Mouse (Mus musculus): ENCODE measurements around the gene Galt.
A peak's percentile ranks its signal among the peaks of the same experiment; 100 is the strongest.
"Not testable (repeated sequence)": the region's sequence is repeated elsewhere in the genome, so short reads cannot be mapped to it uniquely, and the experiment has no call there.

The Galt gene

DNA sequence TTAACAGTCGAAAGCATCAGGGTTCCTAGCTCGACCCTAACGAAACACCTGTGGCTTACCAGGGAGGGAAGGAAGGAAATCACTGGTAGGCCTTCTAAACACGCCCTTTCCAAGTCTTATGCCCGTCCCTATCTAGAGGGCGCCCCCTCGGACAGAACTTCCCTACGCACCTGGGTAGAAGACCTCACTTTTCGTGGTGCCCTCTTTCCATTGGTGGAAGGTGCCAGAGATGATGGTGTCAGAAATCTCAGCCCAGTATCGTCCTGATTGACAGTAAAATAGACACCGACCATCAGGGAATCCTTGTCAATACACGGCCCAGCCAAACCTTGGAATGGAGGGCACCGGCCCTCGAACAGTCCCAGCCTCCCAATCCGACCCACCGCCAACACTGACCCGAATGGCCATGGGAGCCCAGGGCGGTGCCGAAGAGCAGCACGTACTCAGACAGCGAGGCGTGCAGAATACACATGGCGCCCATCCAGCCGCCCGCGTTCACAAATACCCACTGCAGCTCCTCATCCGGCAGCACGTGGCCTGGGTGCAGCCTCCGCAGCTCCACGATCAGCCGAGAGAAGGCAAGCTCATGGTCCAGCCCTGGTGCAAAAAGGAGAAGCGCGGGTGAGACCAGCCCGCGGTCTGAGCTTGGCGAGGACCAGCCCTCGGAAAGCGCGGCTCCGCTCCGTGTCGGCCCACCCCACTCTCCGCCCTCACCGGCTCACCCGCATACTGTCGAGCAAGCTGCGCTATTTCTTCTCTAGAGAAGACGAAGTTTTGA, 14.5 kb upstream of the Galt start:
- peak; percentile 62 for DNase-seq (ENCODE audit: low spot score)

DNA sequence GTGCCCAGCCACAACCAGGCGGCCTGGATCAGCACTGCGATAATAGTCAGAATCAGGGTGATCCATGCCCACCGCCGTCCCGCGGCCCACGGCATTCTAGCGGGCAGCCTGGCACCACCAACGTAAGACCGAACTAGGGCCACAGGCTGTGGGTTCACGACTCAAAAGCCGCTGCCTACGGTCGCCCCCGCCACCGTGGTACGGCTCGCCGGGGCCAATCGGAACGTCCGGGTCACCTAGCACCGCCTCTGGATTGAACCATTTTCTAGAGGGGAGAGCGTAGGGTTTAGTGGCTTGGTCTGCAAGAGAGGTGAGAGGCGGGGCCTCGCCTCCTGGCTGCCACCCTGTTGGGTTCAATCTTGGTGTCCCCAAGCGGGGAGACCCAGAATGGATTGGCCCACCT, 13.9 kb upstream of the Galt start:
- peak; percentile 90 for DNase-seq (ENCODE audit: low spot score)

DNA sequence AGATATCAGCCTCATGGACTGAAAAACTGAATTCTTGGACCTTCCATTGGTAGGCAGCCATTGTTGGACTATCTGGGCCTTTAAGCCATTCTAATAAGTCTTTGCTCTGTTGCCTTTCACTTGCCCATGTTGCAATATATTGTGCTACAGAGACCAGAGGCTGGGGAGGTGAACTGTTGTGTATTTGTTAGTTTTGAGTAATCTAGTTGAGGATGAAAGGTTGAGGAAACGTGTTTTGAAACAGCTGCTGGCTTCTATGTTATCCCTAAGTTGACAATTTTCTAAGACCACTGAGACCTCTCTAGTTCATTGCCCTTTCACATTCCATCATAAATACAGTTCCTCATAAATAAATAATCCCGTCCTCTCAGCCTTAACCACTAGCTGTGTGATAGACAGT, 10.9 kb upstream of the Galt start:
- no peak for DNase-seq (ENCODE audit: low spot score)

DNA sequence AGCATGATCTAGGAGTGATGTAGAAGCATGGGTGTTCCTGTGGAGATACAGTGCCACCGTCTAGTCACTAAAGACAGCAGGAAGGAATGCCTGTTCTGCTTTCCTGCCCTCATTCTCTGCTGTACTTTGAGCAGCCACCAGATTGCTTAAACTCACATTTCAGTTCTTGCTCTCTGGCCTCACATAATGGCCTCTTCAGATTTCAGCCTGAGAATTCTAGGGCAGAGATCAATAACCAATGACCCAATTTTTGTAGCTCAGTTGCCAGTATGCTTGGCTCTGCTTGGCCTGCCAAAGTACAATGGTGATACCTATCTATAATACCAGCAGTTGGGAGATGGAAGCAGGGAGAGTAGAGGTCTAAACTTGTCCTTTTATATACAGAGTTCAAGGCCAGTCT, 10.0 kb upstream of the Galt start:
- no peak for DNase-seq (ENCODE audit: low spot score)

DNA sequence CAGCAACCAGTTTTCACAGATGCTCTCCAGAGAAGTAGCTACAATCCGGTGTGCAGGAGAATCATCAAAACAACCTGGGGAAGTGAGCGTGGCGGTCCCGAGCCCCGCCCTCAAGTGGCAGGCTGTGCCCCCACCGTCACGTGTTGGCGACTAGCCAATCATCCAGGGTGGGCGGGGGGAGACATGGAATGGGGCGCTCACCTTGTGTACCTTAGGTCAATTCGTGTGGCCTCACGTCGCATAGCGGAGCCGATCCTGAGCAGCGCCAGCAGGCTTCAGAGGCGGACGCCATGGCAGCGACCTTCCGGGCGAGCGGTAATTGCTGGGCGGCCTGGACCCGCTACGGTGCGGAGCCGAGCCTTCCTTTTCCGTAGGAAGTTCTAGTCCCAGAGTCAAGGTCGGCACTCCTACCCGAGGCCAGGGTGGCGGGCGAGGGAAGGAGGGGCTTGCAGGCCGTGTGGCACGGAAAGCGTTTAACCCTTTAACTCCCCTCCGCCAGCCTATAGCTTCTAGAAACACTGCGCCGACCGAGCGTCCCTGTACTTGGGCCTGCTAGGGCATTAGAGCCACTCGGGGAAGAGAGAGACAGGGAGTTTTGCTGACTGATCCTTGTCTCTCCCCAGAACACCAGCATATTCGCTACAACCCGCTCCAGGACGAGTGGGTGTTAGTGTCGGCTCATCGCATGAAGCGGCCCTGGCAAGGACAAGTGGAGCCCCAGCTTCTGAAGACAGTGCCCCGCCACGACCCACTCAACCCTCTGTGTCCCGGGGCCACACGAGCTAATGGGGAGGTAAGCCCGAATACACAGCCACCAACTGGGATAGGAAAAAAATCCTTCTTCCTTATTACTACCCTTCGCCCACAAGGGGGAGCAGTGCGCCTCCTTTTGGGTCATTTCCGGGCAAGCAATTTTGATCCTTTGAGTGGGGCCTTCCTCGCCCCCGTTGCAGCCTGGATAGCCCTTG, 594 bp downstream of the Galt start, which contains the start of gene Sigmar1:
TSS of gene Sigmar1 (minus strand) at position 820 of the 968 bp plus-strand sequence.
- peak; percentile 84 for DNase-seq (ENCODE audit: low spot score)

DNA sequence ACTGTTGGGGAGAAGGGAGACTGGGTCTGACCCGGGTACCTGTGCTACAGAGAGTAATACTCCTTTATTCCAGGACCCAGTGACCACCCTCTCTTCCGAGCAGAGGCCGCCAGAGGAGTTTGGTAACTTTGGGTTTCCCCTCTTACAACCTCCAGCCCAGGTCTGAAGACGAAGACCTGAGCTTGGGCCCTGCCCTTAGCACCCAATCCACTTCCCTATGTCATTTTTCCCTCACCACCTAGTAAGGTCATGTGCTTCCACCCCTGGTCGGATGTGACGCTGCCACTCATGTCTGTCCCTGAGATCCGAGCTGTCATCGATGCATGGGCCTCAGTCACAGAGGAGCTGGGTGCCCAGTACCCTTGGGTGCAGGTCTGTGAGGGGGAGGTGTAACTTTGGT, 1.4 kb downstream of the Galt start:
- no peak for DNase-seq (ENCODE audit: low spot score)

DNA sequence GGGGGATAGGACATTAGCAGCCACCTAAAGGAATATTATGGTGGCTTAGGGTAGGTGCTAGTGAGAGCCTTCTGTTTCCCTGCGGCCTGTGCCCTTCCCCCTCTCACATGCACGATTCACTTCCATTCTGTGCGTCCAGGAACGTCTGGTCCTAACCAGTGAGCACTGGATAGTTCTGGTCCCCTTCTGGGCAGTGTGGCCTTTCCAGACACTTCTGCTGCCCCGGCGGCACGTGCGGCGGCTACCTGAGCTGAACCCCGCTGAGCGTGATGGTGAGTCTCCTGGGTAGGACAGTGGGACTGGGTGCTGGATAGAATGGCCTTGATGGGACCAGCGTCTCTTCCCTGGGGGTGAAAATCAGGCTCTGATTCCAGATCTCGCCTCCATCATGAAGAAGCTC, 2.3 kb downstream of the Galt start:
- DNase-seq (ENCODE audit: low spot score) = no peak

DNA sequence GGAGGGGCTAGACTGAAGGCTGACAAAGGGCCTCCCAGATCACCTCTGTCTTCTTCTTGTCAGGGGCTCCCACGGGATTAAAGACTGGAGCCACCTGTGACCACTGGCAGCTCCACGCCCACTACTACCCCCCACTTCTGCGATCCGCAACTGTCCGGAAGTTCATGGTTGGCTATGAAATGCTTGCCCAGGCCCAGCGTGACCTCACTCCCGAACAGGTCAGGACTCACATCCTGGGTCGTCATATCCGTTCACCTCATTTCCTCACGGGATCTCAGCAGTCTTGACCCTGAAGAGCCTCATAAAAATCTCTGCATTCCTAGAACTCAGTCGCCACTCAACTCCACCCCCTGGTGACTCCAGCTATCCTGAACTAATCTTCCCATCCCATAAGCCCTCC, 3.0 kb downstream of the Galt start:
- DNase-seq (ENCODE audit: low spot score) = no peak

DNA sequence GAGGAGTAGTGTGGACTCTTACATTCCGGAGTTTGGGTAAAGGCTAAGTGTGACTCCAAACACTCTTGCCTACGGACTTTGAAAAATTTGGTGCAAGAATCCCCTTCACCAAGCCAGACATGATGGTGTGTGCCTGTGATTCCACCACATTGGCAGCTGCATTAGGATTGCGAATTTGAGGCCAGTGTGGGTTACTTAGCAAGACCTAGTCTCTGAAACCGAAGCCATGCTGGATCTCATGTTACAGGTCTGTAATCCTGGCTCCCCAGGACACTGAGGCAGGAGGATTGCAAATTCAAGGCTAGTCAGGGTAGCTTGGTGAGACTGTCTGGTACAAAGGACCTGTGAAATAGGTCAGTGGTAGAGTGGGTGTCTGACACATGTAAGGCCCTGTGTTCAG, 3.7 kb downstream of the Galt start:
- no peak for DNase-seq (ENCODE audit: low spot score)

DNA sequence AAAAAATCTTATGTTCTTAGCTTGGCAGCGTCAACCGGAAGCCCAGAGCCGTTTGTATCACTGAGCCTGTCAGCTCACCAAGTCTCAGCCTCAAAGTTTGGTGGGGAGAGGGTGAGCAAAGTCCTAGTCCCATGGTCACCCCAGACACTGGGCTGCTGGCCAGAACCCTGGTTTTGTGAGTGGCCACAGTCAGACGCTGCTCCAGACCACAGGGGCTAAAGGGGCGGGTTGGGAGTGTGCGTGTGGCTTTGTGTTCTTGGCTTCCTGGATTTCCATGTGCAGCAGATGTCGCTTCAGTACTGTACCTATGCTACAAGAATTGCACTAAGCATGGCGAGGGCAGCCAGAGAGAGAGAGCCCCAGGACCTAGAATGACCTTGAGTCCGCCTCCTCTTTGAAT, 4.2 kb downstream of the Galt start:
- no peak for DNase-seq (ENCODE audit: low spot score)

DNA sequence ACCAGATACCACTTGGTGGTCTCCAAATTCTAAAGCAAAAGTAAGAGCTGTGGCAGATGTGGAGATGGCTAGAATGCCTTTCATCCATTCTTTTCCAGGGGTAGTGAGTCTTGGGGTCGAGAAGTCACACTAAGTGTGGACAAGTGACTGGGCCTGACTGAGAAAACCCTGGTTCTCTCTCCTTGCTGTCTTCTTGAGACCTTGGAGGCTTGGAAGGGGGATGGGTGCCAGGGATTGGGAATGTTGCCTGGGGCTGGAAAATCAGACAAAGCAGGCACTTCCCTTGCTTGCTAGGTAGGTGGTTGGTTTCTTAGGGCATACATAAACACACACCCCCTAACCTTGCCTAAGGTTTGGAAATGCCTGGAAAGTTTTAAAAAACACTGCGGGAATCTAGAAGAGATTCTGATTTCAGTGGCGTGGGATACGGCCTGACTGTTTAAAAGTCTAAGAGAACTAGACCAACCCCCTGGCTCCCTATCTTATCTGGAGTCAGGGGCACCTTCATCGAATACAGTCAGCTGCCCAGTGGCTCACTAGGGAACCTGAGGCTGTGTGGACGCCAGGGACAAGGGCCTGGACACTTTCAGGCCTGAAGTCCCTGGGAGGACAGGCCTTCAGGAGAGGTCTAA, 4.7 kb downstream of the Galt start:
- DNase-seq (ENCODE audit: low spot score) = no peak

DNA sequence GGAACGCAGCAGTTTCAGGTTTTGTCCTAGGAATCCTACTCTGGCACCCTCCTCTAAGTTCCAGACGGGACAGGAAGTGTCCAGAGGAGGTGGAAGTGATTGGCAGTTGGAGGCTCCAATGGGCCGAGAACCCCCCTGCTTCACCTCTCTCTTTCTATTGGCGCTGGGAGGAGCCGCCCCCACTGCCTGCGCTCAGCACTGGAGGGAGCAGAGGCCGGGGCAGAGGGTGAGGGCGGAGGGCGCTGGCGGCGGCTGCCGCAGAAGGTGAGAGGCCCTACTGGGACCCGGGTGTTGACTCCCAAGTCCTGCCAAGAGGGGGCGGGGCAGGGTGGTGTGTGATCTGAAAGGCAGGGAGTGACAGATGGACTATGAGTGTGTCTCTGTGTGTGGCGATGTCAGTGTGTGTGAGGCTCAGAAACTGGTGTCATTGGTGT, 5.3 kb downstream of the Galt start:
- DNase-seq (ENCODE audit: low spot score) = peak; percentile 90

DNA sequence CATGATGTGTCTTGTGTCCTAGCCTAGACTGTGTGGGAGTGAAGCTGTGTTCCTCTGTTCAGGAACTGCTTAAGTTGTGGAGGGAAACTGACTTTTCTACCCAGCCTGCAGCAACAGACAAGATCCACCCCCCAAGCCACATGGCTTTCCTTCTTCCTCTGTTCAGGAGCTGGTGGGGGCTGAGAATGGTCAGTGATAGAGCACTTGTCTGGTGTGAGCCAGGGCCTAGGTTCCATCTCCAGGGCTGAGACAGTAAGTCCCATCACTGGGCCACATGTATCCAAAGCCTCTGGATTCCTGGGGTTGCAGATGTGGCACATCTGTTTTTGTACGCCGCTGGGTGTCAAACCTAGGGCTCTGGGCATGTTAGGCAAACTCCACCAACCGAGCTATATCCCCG, 5.9 kb downstream of the Galt start:
- no peak for DNase-seq (ENCODE audit: low spot score)

DNA sequence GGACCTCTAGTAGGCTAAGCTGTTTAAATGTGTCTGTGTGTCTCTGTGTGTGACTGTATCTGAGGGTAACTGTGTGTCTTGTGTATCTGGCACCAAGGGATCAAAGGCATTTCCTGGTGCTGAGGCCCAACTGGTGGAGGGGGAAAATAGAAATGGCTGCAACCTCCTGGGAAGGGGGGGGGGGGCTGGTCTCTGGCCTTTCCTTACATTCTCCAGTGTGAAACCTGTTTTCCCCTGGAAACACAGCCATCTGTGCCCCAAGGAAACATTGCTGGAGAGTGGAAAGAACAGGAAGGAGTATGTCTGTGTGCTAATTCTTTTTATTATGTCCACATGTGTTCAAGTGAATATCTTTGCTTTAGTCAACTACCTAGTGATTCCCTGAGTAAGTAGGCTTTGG, 6.7 kb downstream of the Galt start:
- DNase-seq (ENCODE audit: low spot score) = no peak

DNA sequence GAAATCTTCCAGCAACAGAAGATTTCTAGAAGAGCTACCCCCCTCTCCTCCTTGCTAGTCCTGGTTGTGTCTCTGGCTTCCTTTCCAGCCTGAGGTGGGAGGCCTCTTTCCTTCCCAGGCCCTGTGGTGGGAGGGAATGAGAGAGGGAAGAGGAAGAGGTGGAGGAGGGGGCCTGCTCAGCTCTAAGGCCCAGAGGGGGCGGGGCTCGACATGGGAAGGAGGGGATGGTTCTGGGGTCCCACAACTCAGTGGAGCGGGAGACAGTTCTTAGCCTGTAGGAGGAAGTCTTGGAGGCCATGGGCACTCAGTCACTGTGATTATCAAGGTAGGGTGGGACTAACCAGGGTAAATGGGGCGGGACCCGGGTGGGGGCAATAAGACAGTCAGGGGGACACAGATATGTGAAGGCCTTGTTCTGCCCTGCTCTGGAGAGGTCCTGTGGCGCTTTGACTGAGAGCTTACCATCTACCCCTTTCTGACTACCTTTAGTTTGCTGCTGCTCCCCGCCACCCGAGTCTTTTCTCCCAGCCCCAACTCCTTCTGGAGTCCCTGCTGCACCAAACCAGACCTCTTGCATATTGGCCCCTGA, 7.2 kb downstream of the Galt start:
- no peak for DNase-seq (ENCODE audit: low spot score)

DNA sequence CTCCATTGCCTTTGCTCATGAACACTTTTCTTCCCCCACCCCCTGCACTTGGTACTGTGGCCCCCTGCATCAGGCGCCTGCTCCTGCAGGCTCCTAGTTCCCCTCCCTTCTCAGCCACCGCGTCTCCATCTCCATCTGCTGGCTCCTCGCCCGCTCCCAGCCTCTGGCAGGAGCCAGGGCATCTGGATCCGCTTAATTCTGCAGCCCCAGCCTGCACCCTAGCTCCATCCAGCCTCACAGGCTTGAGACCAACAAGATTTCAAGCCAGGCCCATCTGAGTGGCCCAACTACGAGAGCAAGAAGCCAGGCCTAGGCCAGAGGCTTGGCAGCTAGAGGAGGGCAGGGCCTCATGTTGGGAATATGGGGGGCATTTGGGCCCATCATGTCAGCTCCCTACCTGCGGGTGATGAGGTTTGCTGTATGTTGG, 7.7 kb downstream of the Galt start:
- peak; percentile 22 for DNase-seq (ENCODE audit: low spot score)

DNA sequence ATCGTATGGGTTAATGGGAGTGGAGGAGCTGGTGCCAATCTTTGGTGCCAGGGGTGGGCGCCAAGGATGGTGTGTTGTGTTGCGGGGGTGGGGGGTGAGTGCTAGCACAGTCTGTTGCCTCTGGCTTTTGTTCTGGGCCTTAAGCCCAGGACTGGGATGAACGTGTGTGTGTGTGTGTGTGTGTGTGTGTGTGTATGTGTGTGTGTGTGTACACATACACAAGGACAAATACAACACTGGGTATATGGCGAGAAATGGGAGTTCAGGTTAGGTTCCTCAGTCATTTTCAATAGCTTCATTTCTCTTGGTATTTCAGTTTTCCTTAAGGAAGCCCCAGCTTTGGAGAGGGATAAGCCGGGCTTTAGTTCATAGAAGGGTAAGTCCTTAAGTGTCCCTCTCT, 8.1 kb downstream of the Galt start:
- not testable (repeated sequence) for DNase-seq (ENCODE audit: low spot score)

DNA sequence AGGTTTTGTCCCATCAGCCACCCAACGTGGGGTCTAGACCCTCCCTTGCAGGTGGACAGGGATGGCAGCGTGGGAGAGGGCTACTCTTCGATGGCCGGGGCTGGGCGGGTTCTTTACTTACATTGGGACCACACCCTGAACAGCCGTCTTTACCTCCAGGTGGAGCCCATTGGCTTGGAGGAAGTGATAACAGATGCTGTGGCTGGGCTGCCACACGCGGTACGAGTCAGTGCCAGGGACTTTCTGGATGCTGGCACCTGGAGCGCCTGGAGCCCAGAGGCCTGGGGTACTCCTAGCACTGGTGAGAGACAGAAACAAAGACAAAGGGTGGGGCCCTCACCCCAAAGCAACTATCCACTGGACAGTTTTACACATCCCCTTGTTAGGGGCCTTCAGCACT, 12.3 kb downstream of the Galt start:
- not testable (repeated sequence) for DNase-seq (ENCODE audit: low spot score)

DNA sequence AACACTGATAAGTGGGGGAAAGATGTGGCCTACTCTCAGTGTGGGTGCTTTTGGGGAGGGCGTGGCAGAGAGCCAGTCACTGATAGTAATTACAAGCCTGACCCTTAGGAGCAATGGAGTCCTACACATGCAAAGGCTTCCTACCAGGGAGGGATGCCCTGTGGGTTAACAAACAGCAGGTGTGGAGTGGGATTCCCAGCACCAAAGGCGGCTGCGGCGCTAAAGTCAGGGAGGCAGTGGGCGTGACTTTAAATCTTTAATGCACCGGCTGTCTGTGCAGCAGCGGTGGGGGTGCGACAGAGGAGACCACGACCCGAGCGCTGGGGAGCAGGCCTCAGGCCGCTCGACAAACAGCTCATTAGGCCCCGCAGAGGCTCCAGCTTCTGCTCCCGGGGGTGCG, 17.9 kb downstream of the Galt start:
- not testable (repeated sequence) for DNase-seq (ENCODE audit: low spot score)

DNA sequence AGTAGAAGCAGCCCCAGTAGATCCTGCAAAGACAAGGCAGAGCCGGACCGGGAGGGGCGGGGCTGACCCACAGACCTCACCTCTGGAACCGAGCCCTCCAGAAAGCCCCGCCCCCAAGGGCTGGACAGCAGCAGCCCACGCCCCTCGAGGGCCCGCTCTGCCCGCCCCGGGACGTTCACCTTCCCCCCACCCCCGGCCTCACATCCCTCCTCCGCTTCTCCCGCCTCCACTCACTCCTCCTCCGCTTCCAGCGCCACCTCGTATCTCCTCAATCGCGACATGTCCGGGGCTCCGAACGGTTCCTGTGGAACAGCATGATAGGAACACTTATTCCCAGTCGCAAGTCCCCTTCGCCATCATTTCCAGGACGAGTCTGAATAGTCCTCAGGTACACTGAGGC, 18.5 kb downstream of the Galt start:
- peak; percentile 81 for DNase-seq (ENCODE audit: low spot score)

DNA sequence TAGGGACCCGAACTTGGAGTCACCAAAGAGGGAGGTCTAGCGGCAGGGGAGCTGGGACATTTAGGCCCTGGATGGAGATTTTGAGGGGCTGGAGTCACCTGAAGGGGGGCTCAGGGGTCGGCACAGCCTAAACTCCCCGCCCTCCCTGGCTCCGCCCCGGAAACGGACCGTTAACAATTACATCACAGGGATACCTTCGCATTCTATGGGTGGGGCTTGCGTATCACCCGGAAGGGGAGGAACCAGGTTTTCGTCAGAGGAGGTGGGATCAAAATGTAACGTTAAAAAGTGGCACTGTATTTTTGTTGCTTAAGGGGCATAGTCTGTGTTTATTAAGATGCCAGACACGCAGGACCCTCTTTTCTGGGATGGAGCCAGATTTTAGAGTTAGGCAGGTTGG, 19.0 kb downstream of the Galt start, which contains the start of gene Ccl27a:
TSS of gene Ccl27a (minus strand) at position 246 of the 400 bp plus-strand sequence.
- DNase-seq (ENCODE audit: low spot score) = peak; percentile 88

DNA sequence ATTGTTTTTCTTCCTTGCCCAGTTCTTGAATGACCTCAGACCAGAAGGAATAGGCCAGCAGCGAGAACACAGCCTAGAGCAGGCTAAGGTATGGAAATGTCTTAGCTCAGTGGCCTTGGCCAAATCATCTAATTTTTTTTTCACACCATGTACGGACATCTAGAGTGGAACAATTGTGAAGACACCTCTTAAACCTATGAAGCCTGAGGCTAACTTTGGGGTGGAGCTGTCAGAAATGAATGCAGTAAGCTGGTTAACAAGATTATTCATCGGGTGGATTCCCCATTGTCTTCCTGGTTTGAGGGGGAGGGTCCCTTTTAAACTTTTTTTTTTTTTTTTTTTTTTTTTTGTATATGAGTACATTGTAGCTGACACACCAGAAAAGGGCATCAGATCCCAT, 19.5 kb downstream of the Galt start:
- DNase-seq (ENCODE audit: low spot score) = not testable (repeated sequence)
